Mouse (Mus musculus): ENCODE measurements at regions not wholly inside any gene's neighbourhood (a gene's known extent, or its start where the extent isn't known, plus 50 kb on each side); places are given as distances from the start of the nearest gene placed in this dataset.
A peak's percentile ranks its signal among the peaks of the same experiment; 100 is the strongest.

GRCm38 (mm10) chr11:28782486-28782885 is 70.5 kb upstream of the Efemp1 start:
- no peak for DNase-seq

- no peak for DNase-seq
Measured at GRCm38 (mm10) chr11:28770831-28771230, 82.2 kb upstream of the Efemp1 start.

GRCm38 (mm10) chr11:28760751-28761150 is 92.3 kb upstream of the Efemp1 start:
- no peak for DNase-seq

- DNase-seq, result no peak
Measured at GRCm38 (mm10) chr11:28734941-28735597, 117.9 kb upstream of the Efemp1 start.

- DNase-seq, result no peak
Measured at GRCm38 (mm10) chr11:28734581-28734931, 118.4 kb upstream of the Efemp1 start.

- DNase-seq, result no peak
Measured at GRCm38 (mm10) chr11:28733877-28734580, 119.0 kb upstream of the Efemp1 start.

GRCm38 (mm10) chr11:28730140-28730539 is 122.9 kb upstream of the Efemp1 start:
- DNase-seq, result peak; percentile 14 to 34

GRCm38 (mm10) chr11:28709511-28709910 is 125.4 kb upstream of the Ccdc85a start:
- no peak for DNase-seq

- DNase-seq, result no peak
Measured at GRCm38 (mm10) chr11:28708431-28708830, 124.3 kb upstream of the Ccdc85a start.

GRCm38 (mm10) chr11:28702384-28702783 is 118.3 kb upstream of the Ccdc85a start:
- DNase-seq, result no peak

- no peak for DNase-seq
Measured at GRCm38 (mm10) chr11:28701379-28701778, 117.3 kb upstream of the Ccdc85a start.

- DNase-seq, result no peak
Measured at GRCm38 (mm10) chr11:28699766-28700165, 115.6 kb upstream of the Ccdc85a start.

- DNase-seq, result no peak
Measured at GRCm38 (mm10) chr11:28697644-28698480, 113.7 kb upstream of the Ccdc85a start.

- no peak for DNase-seq
Measured at GRCm38 (mm10) chr11:28695031-28695430, 110.9 kb upstream of the Ccdc85a start.

GRCm38 (mm10) chr11:28693303-28693702 is 109.2 kb upstream of the Ccdc85a start:
- DNase-seq, result no peak

GRCm38 (mm10) chr11:28692263-28693194 is 108.4 kb upstream of the Ccdc85a start:
- peak; percentile 15 to 49 for DNase-seq

GRCm38 (mm10) chr11:28688436-28688835 is 104.3 kb upstream of the Ccdc85a start:
- no peak for DNase-seq

GRCm38 (mm10) chr11:28685407-28685806 is 101.3 kb upstream of the Ccdc85a start:
- no peak for DNase-seq

GRCm38 (mm10) chr11:28681311-28681710 is 97.2 kb upstream of the Ccdc85a start:
- no peak for DNase-seq

- no peak for DNase-seq
Measured at GRCm38 (mm10) chr11:28670765-28671164, 86.6 kb upstream of the Ccdc85a start.

- DNase-seq, result no peak
Measured at GRCm38 (mm10) chr11:28669359-28669758, 85.2 kb upstream of the Ccdc85a start.

- DNase-seq, result no peak
Measured at GRCm38 (mm10) chr11:28660377-28660776, 76.3 kb upstream of the Ccdc85a start.
